Mouse (Mus musculus) testis, adult 2 months (tissue): ENCODE results near the gene Phf1. TPM values are rescaled to one million over a fixed set of nuclear protein-coding genes. Genes with fewer than 3 reads are reported as not detected.
"Not testable (repeated sequence)": the region's sequence is repeated elsewhere in the genome, so short reads cannot be mapped to it uniquely, and the experiment has no call there.

Experiments used
- H3K27ac ChIP-seq: fragments of 200-500 bp; 2 replicates; pipeline ENCODE4 v1.5.1; 2012; ENCODE audit warnings: low read depth, low read length; ENCODE audit not compliant: control insufficient read depth, insufficient read depth
- H3K27me3 ChIP-seq: fragments of 200-500 bp; 2 replicates; pipeline ENCODE4 v1.6.1; 2012; ENCODE audit warnings: mild to moderate bottlenecking, low read length, moderate library complexity; ENCODE audit not compliant: control insufficient read depth, insufficient read depth
- H3K36me3 ChIP-seq: fragments of 200-500 bp; 2 replicates; pipeline ENCODE4 v1.6.1; 2012; ENCODE audit warnings: mild to moderate bottlenecking, low read length; ENCODE audit not compliant: control insufficient read depth, insufficient read depth
- H3K4me1 ChIP-seq: fragments of 200-500 bp; 2 replicates; pipeline ENCODE4 v1.6.1; 2012; ENCODE audit warnings: low read length; ENCODE audit not compliant: control insufficient read depth, insufficient read depth
- H3K4me3 ChIP-seq: fragments of 200-500 bp; 2 replicates; pipeline ENCODE4 v1.5.1; 2012; ENCODE audit warnings: low read depth, mild to moderate bottlenecking, low read length, moderate library complexity, mixed read lengths; ENCODE audit not compliant: control insufficient read depth
- CTCF ChIP-seq: fragments of 200-500 bp; IDR thresholded peaks from 2 replicates; pipeline ENCODE4 v1.5.1; 2012; ENCODE audit warnings: low read depth, mild to moderate bottlenecking, inconsistent platforms, low read length, moderate library complexity; ENCODE audit not compliant: control insufficient read depth, insufficient read depth, insufficient replicate concordance
- POLR2A ChIP-seq: fragments of 200-500 bp; IDR thresholded peaks from 2 replicates; pipeline ENCODE4 v1.6.1; 2012; ENCODE audit warnings: low read depth, mild to moderate bottlenecking, inconsistent platforms, low read length, moderate library complexity; ENCODE audit not compliant: control insufficient read depth
- polyA plus RNA-seq: library from polyadenylated mRNA; depleted of rRNA; stranded (reverse); fragments of >200 nt; gene quantifications from 2 replicates; pipeline ENCODE4 v1.2.3, GENCODE M21; 2012

Gene Phf1
- polyA plus RNA-seq, 1 experiment: 132 TPM

DNA sequence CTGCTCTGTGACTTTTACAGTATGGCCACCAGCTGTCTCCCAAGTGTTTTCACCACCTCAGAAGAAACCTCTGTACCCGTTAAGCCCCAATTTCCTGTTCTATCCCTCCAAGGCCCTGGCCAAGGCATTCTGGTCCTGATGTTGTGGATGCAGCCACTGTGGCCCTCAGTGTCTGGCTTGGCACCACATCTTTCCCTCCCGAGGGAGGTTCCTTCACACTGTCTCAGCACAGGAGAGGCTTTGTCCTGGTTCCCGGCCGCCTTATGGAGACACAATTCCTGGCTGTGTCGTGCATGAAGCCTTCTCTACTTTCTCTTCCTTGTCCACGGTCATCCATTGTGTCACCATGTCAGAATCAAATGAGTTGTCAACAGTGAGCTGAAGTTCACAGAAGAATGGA lies 39.4 kb upstream of the Phf1 start:
- Histone ChIP-seq H3K36me3 (no peaks in the 10 kb centered on the region), H3K4me3 (no peak overlapping the region), H3K27me3 (no peaks in the 10 kb centered on the region), H3K27ac (no peak overlapping the region), H3K4me1 (no peaks in the 10 kb centered on the region)
- no peak for TF ChIP-seq CTCF
- no peak for TF ChIP-seq POLR2A

DNA sequence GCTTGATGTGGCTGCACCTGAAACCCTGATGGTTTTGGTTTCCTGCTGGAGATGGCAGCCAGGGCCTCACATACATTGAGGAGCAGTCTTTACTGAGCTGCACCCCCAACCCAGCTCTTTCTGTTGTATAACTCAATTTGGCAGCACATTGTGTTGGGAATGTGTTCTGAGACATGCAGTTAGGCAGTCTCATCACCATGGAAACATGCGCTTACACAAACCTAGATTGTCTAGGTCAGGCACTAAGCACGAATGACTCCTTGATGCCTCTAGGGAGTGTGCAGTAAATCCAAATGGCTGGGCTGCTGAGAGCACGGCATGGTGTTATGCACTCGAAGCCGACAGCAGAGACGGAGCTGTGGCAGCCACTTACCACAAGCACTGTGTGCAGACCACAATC lies 38.5 kb upstream of the Phf1 start:
- Histone ChIP-seq H3K27ac (no peak overlapping the region), H3K4me3 (no peak overlapping the region), H3K36me3 (no peaks in the 10 kb centered on the region), H3K27me3 (no peaks in the 10 kb centered on the region), H3K4me1 (no peaks in the 10 kb centered on the region)
- TF ChIP-seq CTCF (no peak), POLR2A (no peak)

DNA sequence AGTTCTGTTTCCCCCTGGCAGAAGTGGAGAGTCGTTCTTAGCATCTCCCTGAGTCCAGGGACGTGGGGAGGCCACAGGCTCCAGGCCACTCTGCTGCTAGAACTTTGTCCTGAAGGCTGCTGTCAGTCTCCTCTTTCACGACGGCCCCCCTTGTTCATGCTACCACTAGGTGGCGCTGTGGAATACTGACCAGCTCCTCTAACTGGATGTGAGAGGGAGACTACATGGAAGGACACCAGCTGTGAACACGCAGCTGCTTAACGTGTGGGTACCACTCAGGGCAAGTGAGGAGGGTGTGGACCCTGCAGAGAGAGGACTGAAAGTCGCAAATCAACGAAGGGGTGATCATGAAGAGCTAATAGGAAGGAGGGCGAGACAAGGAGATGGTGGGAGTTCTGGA lies 37.3 kb upstream of the Phf1 start:
- Histone ChIP-seq H3K27ac (no peak overlapping the region), H3K4me1 (no peaks in the 10 kb centered on the region), H3K27me3 (no peaks in the 10 kb centered on the region), H3K36me3 (no peaks in the 10 kb centered on the region), H3K4me3 (no peak overlapping the region)
- TF ChIP-seq CTCF (peak; percentile 89), POLR2A (no peak)

DNA sequence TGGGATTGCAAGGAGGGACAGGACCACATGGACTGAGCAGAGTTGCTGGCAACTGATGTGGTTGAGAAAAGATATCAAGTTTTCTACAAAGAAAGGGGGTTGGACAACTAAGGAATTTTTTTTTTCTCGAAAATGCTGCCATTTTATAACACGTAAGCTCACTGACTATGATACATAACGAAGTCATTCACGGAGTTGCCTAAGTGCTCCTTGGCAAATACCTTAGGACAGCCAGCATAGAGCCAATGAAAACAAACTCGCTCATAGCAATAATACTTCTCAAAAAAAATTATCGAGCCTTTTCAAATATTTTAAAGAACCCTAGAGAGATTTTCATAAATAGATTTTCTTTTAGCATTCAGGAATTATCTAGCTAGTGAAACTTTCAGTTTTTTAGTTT lies 31.9 kb upstream of the Phf1 start:
- Histone ChIP-seq H3K36me3 (no peaks in the 10 kb centered on the region), H3K27ac (no peak overlapping the region), H3K27me3 (no peaks in the 10 kb centered on the region), H3K4me3 (no peak overlapping the region), H3K4me1 (no peaks in the 10 kb centered on the region)
- TF ChIP-seq CTCF: no peak
- no peak for TF ChIP-seq POLR2A

DNA sequence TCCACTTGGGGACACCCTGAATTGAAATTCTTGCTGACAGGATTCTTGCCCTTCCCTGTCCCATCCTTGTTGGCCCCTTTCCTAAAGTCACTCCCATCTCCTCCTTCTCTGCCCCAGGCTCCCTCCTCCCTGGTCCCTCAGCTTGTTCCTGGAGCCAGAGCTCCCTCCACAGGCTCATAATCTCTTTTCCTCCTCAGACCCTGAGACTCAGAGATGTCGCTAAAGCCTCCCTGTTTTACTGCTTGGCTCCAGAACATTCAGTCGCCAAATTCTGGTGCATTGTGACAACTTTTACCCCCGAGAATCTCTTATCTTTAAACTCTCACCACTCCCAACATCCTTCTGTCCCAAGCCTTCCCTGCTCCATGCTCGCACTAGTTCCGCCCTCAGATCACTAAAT lies 28.5 kb upstream of the Phf1 start:
- H3K27me3 ChIP-seq: no peaks in the 10 kb centered on the region
- no peaks in the 10 kb centered on the region for H3K36me3 ChIP-seq
- no peak for TF ChIP-seq CTCF
- no peak for TF ChIP-seq POLR2A
- H3K4me3 ChIP-seq: no peak overlapping the region
- no peaks in the 10 kb centered on the region for H3K4me1 ChIP-seq
- no peak overlapping the region for H3K27ac ChIP-seq

DNA sequence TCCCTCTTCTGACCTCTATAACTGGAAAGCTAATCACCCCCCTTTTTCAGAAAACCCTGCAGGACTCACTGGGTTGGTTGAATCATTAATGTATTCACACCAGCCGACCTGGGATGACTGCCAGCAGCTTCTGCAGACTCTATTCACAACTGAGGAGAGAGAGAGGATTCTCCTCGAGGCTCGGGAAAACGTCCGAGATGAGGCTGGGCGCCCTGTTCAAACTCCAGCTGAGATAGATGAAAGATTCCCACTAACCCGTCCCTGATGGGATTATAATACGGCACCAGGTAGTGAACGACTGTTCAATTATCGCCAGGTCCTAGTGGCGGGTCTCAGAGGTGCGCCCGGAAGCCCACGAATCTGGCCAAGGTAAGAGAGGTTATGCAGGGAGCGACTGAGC lies 25.3 kb upstream of the Phf1 start:
- H3K4me1 ChIP-seq, H3K27ac ChIP-seq, H3K27me3 ChIP-seq, H3K36me3 ChIP-seq, H3K4me3 ChIP-seq: not testable (repeated sequence)

DNA sequence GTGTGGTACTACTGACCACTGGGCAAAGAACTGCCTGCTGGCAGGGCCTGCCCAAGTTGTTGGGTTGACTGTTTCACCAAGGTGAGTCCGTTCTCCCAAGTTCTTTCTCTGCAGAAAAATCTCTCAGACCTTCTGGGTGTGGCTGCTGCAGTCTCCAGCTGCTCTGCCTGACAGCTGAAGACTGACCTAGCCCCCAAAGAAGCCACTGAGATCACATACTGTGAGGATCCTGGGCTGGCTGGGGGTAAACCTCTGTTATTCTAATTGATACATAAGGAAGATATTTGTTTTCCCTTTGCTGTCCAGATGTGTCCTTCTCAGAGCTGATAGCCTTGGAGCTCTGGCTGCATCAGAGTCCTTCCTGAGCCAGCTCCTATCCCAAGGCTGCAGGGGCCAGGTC lies 17.6 kb upstream of the Phf1 start:
- peak overlapping the region; percentile 10; the same call in 1 of the 2 replicates for H3K27ac ChIP-seq
- no peak overlapping the region for H3K4me3 ChIP-seq
- peaks cover 2% of the 10 kb centered on the region for H3K4me1 ChIP-seq
- no peaks in the 10 kb centered on the region for H3K36me3 ChIP-seq
- TF ChIP-seq POLR2A (no peak), CTCF (no peak)
- no peaks in the 10 kb centered on the region for H3K27me3 ChIP-seq

DNA sequence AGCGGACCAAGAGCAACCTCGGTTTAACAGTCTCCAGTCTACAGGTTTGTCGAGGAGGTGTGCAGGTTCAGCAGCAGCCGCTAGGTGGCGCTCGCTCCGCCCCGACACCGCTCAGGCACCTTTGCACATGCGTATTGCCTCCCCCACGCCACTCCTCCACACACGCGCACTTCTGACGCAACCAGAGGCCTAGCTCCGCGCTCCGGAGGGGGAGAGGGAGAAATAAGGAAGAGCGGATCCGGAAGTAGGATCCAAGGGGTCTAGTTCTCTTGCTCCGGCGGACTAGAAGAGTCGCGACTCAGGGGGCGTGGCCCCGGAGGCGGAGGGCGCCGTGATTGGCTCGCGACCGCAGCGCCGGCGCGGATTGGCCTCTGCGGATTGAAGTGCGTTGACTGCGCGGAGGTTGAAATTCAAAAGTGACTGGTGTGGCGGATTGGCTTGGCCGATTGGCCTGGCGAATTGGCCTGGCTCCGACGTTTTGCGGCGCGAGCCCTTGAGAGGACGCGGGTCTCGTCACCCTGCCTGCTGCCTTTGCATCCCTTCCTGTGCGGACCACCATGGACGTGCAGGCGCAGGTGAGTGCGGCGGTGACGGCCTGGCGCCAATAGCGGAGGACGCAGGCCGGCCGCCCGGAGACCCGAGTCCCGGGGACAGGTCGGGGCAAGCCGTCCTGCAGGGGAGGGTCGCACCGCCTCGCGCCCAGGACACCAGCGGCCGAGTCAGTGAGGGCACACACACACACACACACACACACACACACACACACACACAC lies 16.0 kb upstream of the Phf1 start, which contains the start of gene Kifc5b:
TSS of gene Kifc5b (plus strand) at position 381 of the 772 bp plus-strand sequence.
- peaks cover 2% of the 10 kb centered on the region for H3K4me1 ChIP-seq
- H3K4me3 ChIP-seq: peak within 1 kb of the TSS; percentile 85
- H3K27ac ChIP-seq: peak within 1 kb of the TSS; percentile 87

DNA sequence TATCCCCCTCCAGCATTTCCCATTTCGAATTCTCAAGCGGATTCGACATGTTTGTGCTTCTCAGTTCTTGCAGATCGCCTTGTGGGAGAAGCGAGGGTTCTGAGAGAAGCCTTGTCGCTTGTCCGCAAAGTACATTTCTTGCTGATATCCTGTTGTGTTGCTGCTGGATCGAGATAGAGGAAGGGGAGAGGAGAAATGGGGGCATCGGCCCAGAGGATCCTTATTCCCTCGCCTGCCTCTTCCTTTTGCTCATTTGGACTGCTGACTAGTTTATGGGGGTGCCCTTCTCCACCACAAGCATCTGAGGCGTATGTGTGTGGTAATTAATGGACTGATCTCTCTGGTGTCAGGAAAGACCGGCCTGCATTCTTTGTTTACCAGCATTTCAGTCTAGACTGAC lies 15.3 kb upstream of the Phf1 start:
- peak overlapping the region; percentile 87 for H3K27ac ChIP-seq
- H3K4me1 ChIP-seq, H3K36me3 ChIP-seq, H3K27me3 ChIP-seq: not testable (repeated sequence)
- H3K4me3 ChIP-seq: peak overlapping the region; percentile 85

More for the DNA sequence above, 16.0 kb upstream of the Phf1 start, which contains the start of gene Kifc5b:
- Histone ChIP-seq H3K27me3 (no peaks in the 10 kb centered on the region), H3K36me3 (no peaks in the 10 kb centered on the region)
- TF ChIP-seq CTCF (peak; percentile 100), POLR2A (peak; percentile 41; the same call in 1 of the 2 replicates)
